Mouse (Mus musculus): ENCODE results near the gene Cox6b1. TPM values are rescaled to one million over a fixed set of nuclear protein-coding genes. Genes with fewer than 3 reads are reported as not detected.

Cox6b1 gene
- total and polyA plus RNA-seq, 3 experiments = 432 to 776 (median 581) TPM

DNA sequence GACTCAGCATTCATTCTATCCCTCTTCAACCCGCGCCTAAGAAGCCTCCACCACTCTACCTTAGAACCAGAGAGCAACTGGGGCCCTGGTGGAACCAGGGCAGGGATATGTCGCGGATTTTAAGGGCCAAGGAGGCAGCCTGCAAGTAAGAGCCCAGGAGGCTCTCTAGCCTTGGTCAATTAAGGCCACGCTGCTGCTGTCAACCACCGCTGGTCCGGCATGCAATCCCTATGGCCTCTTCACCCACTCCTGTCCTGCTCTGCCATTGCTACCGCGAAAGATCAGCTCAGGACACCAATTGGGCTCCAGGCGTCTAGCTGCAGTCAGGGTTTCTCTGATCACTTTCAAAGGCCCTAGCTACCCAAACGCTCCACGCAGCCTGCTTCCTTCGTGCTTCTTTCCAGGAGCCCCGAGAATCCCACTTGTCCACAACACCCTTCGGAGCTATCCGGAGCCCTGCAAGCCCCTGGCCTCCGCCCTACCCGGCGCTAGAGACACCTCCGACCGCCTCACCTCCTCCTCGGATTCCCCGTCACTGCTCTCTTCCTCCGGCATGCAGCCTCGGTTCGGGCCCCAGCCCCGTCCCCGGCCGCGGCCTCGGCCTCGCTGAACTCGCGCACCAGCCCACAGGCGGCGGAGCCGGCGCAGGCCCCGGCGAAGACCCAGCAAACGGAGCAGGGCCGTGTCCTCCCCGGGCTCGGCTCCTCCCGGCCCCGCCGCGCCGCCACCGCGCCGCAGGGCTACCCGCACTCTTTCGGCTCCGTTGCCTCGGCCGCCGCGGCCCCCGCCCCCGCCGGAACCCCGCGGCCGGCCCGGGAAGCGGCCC is 37.9 kb downstream of the Cox6b1 start:
- Histone ChIP-seq H3K36me3 (replicated peaks in 1 of 2; ENCODE audit: control insufficient read depth in 1 of 2, insufficient read depth in 1 of 2, low read length in 1 of 2) (peaks cover 40 to 56% of the 10 kb centered on the region in 2 experiments), H3K27ac (ENCODE audit: insufficient read depth, low read depth) (peak overlapping the region; percentile 64), H3K4me3 (replicated peaks in 1 of 3; ENCODE audit: low read depth in 2 of 3, low read length in 2 of 3, poor library complexity in 1 of 3) (peak overlapping the region; percentile 93 to 94 (median 94)), H3K27me3 (replicated peaks) (no peaks in the 10 kb centered on the region), H3K79me2 (replicated peaks; ENCODE audit: control insufficient read depth, extremely low read depth, insufficient read depth, poor library complexity, severe bottlenecking) (peaks cover 58% of the 10 kb centered on the region), H3K4me2 (ENCODE audit: insufficient read depth, low read depth, poor library complexity, severe bottlenecking) (peak overlapping the region; percentile 72; the same call in 1 of the 2 replicates), H3K9me3 (replicated peaks; ENCODE audit: low read length) (no peaks in the 10 kb centered on the region), H3K4me1 (ENCODE audit: control insufficient read depth in 1 of 2, insufficient read depth in 2 of 2) (peaks cover 4 to 24% of the 10 kb centered on the region in 2 experiments; a peak in 3 of 4 replicates), H3K9ac (ENCODE audit: insufficient read depth, low read depth) (peak overlapping the region; percentile 92)
- no peak for DNase-seq (ENCODE audit: extremely low read depth)
- dilution Hi-C loops (cut with MboI; ENCODE audit: extremely low pct_ligation_motif_present, extremely low pct_unique_long_range_greater_than_20kb, low sequenced_read_pairs) = no loop called here
- in situ Hi-C loops (cut with MboI; ENCODE audit: low pct_ligation_motif_present, low pct_unique_long_range_greater_than_20kb, low sequenced_read_pairs) = no loop called here
- TF ChIP-seq ETS1 (conservative IDR thresholded peaks at IDR 0.05; ENCODE audit: low read depth, low read length) (no peak), MYC (IDR thresholded peaks at IDR 0.05; ENCODE audit: low read depth, low read length) (no peak), USF1 (IDR thresholded peaks at IDR 0.05; ENCODE audit: low read depth, low read length) (no peak), SMC3 (IDR thresholded peaks at IDR 0.05; ENCODE audit: low read depth, low read length) (no peak), JUN (IDR thresholded peaks at IDR 0.05; ENCODE audit: insufficient read depth, low read depth, low read length) (no peak), PAX5 (IDR thresholded peaks at IDR 0.05; ENCODE audit: low read length) (no peak), ZKSCAN1 (IDR thresholded peaks at IDR 0.05; ENCODE audit: borderline replicate concordance, low read depth, low read length) (no peak), ZMIZ1 (IDR thresholded peaks at IDR 0.05; ENCODE audit: low read depth, low read length) (no peak), ELF1 (IDR thresholded peaks at IDR 0.05; ENCODE audit: low read depth, low read length) (no peak), POLR2A (IDR thresholded peaks at IDR 0.05; ENCODE audit: low read depth, low read length) (no peak), CHD1 (IDR thresholded peaks at IDR 0.05; ENCODE audit: low read depth, low read length) (no peak), MAFK (IDR thresholded peaks at IDR 0.05; ENCODE audit: insufficient replicate concordance, low read length) (no peak), UBTF (IDR thresholded peaks at IDR 0.05; ENCODE audit: low read depth, low read length) (no peak; the same call in 1 of the 2 replicates), E2F4 (IDR thresholded peaks at IDR 0.05; ENCODE audit: insufficient replicate concordance, low read depth, low read length) (no peak), GABPA (IDR thresholded peaks at IDR 0.05; ENCODE audit: insufficient replicate concordance, low read depth, low read length) (no peak)

GRCm38 (mm10) chr7:30586455-30587020 is 39.4 kb downstream of the Cox6b1 start:
- no peak for DNase-seq (ENCODE audit: extremely low read depth)
- Histone ChIP-seq H3K79me2 (replicated peaks; ENCODE audit: control insufficient read depth, extremely low read depth, insufficient read depth, poor library complexity, severe bottlenecking) (peaks cover 45% of the 10 kb centered on the region), H3K4me2 (ENCODE audit: insufficient read depth, low read depth, poor library complexity, severe bottlenecking) (peak overlapping the region; percentile 72; the same call in 1 of the 2 replicates), H3K27me3 (replicated peaks) (no peaks in the 10 kb centered on the region), H3K4me3 (replicated peaks in 1 of 3; ENCODE audit: low read depth in 2 of 3, low read length in 2 of 3, poor library complexity in 1 of 3) (no peak overlapping the region), H3K4me1 (ENCODE audit: control insufficient read depth in 1 of 2, insufficient read depth in 2 of 2) (peaks cover 3 to 21% of the 10 kb centered on the region in 2 experiments; a peak in 3 of 4 replicates), H3K36me3 (replicated peaks in 1 of 2; ENCODE audit: control insufficient read depth in 1 of 2, insufficient read depth in 1 of 2, low read length in 1 of 2) (peaks cover 55 to 71% of the 10 kb centered on the region in 2 experiments), H3K9me3 (replicated peaks; ENCODE audit: low read length) (no peaks in the 10 kb centered on the region), H3K27ac (ENCODE audit: insufficient read depth, low read depth) (no peak overlapping the region), H3K9ac (ENCODE audit: insufficient read depth, low read depth) (no peak overlapping the region)
- dilution Hi-C loops (cut with MboI; ENCODE audit: extremely low pct_ligation_motif_present, extremely low pct_unique_long_range_greater_than_20kb, low sequenced_read_pairs) (no loop called here), in situ Hi-C loops (cut with MboI; ENCODE audit: low pct_ligation_motif_present, low pct_unique_long_range_greater_than_20kb, low sequenced_read_pairs) (no loop called here)
- TF ChIP-seq USF1 (IDR thresholded peaks at IDR 0.05; ENCODE audit: low read depth, low read length) = no peak
- no peak for TF ChIP-seq ZNF384 (IDR thresholded peaks at IDR 0.05; ENCODE audit: low read depth, low read length)
- TF ChIP-seq NELFE (IDR thresholded peaks at IDR 0.05; ENCODE audit: low read depth, low read length) = no peak
- TF ChIP-seq POLR2AphosphoS2 (IDR thresholded peaks at IDR 0.05; ENCODE audit: low read depth, low read length) = no peak
- TF ChIP-seq RCOR1 (conservative IDR thresholded peaks at IDR 0.05; ENCODE audit: low read depth, low read length) = no peak
- no peak for TF ChIP-seq HCFC1 (IDR thresholded peaks at IDR 0.05; ENCODE audit: low read depth, low read length)
- no peak for TF ChIP-seq PAX5 (IDR thresholded peaks at IDR 0.05; ENCODE audit: low read length)
- no peak for TF ChIP-seq IRF4 (IDR thresholded peaks at IDR 0.05; ENCODE audit: low read depth, low read length)
- TF ChIP-seq BHLHE40 (IDR thresholded peaks at IDR 0.05; ENCODE audit: low read depth, low read length) = no peak
- TF ChIP-seq E2F4 (IDR thresholded peaks at IDR 0.05; ENCODE audit: insufficient replicate concordance, low read depth, low read length) = no peak
